Mouse (Mus musculus): ENCODE measurements at regions not wholly inside any gene's neighbourhood (a gene's known extent, or its start where the extent isn't known, plus 50 kb on each side); places are given as distances from the start of the nearest gene placed in this dataset.

- no peaks in the 10 kb centered on the region for H3K79me3 ChIP-seq (ENCODE audit: low read depth)
- no peak overlapping the region for H3ac ChIP-seq (ENCODE audit: control insufficient read depth, insufficient read length, low read depth)
- no peaks in the 10 kb centered on the region for H3K27me3 ChIP-seq (ENCODE audit: control insufficient read depth, insufficient read depth, insufficient read length)
- no peaks in the 10 kb centered on the region for H3K36me3 ChIP-seq (ENCODE audit: control insufficient read depth, insufficient read depth)
- H3K79me2 ChIP-seq (ENCODE audit: control insufficient read depth, insufficient read depth), result no peaks in the 10 kb centered on the region
- TF ChIP-seq CTCF (IDR thresholded peaks at IDR 0.05; ENCODE audit: control insufficient read depth, insufficient read depth, insufficient read length) (no peak), CEBPB (IDR thresholded peaks at IDR 0.05; ENCODE audit: low read depth) (no peak), USF1 (IDR thresholded peaks at IDR 0.05; ENCODE audit: low read depth) (no peak), FOSL1 (IDR thresholded peaks at IDR 0.05; ENCODE audit: insufficient read depth, low read length, poor library complexity, severe bottlenecking) (no peak), MYOD1 (IDR thresholded peaks at IDR 0.05; ENCODE audit: control insufficient read depth, insufficient read length, low read depth) (no peak)
- no peak overlapping the region for H3K4me3 ChIP-seq (ENCODE audit: insufficient read depth, poor library complexity, severe bottlenecking)
Observed at GRCm38 (mm10) chr3:36310642-36311267, 88.6 kb upstream of the Qrfpr start.

DNA sequence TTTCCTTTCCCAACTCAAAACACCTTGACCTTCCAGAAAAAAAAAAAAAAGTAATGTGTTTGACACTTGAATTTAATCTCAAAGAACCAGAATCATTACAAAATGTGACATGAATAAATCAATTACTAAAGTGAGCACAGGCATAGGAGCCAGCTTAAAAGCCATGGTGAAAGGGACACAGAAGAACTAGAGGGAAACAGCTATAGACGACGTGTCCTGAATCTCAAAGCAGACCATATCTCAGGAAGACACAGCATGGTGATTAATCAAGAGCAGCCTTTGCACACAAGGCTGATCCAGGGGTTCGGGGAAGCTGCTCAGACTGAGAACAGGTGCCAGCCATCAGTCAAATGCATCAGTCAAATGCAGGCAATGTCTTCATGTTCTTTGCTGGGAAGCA is 74.7 kb upstream of the Qrfpr start:
- TF ChIP-seq MYOG (IDR thresholded peaks at IDR 0.05; ENCODE audit: control insufficient read depth, extremely low read depth, insufficient read length) (no peak), MYOD1 (IDR thresholded peaks at IDR 0.05; ENCODE audit: control insufficient read depth, insufficient read length, low read depth) (peak; percentile 25), FOSL1 (IDR thresholded peaks at IDR 0.05; ENCODE audit: insufficient read depth, low read length, poor library complexity, severe bottlenecking) (no peak), CEBPB (IDR thresholded peaks at IDR 0.05; ENCODE audit: low read depth) (no peak), USF1 (IDR thresholded peaks at IDR 0.05; ENCODE audit: low read depth) (no peak), CTCF (IDR thresholded peaks at IDR 0.05; ENCODE audit: control insufficient read depth, insufficient read depth, insufficient read length) (no peak), MAX (IDR thresholded peaks at IDR 0.05) (no peak)
- H3K4me3 ChIP-seq (ENCODE audit: insufficient read depth, poor library complexity, severe bottlenecking), result no peak overlapping the region
- H3K79me2 ChIP-seq (ENCODE audit: control insufficient read depth, insufficient read depth), result no peaks in the 10 kb centered on the region
- H3K36me3 ChIP-seq (ENCODE audit: control insufficient read depth, insufficient read depth), result no peaks in the 10 kb centered on the region
- H3K27me3 ChIP-seq (ENCODE audit: control insufficient read depth, insufficient read depth, insufficient read length), result no peaks in the 10 kb centered on the region
- H3K79me3 ChIP-seq (ENCODE audit: low read depth), result no peaks in the 10 kb centered on the region
- H3ac ChIP-seq (ENCODE audit: control insufficient read depth, insufficient read length, low read depth), result no peak overlapping the region

- Histone ChIP-seq H3K79me2 (ENCODE audit: control insufficient read depth, insufficient read depth) (no peaks in the 10 kb centered on the region), H3K79me3 (ENCODE audit: low read depth) (no peaks in the 10 kb centered on the region), H3K36me3 (ENCODE audit: control insufficient read depth, insufficient read depth) (no peaks in the 10 kb centered on the region), H3ac (ENCODE audit: control insufficient read depth, insufficient read length, low read depth) (no peak overlapping the region), H3K4me3 (ENCODE audit: insufficient read depth, poor library complexity, severe bottlenecking) (no peak overlapping the region), H3K27me3 (ENCODE audit: control insufficient read depth, insufficient read depth, insufficient read length) (no peaks in the 10 kb centered on the region)
- no peak for TF ChIP-seq MAX (IDR thresholded peaks at IDR 0.05)
- no peak for TF ChIP-seq MYOG (IDR thresholded peaks at IDR 0.05; ENCODE audit: control insufficient read depth, extremely low read depth, insufficient read length)
- no peak for TF ChIP-seq MYOD1 (IDR thresholded peaks at IDR 0.05; ENCODE audit: control insufficient read depth, insufficient read length, low read depth)
- no peak for TF ChIP-seq CEBPB (IDR thresholded peaks at IDR 0.05; ENCODE audit: low read depth)
- TF ChIP-seq FOSL1 (IDR thresholded peaks at IDR 0.05; ENCODE audit: insufficient read depth, low read length, poor library complexity, severe bottlenecking), result no peak
- TF ChIP-seq CTCF (IDR thresholded peaks at IDR 0.05; ENCODE audit: control insufficient read depth, insufficient read depth, insufficient read length), result no peak
- TF ChIP-seq USF1 (IDR thresholded peaks at IDR 0.05; ENCODE audit: low read depth), result no peak
Observed at GRCm38 (mm10) chr3:36291971-36292370, 69.9 kb upstream of the Qrfpr start.

GRCm38 (mm10) chr3:36284066-36284465 is 62.0 kb upstream of the Qrfpr start:
- no peaks in the 10 kb centered on the region for H3K27me3 ChIP-seq (ENCODE audit: control insufficient read depth, insufficient read depth, insufficient read length)
- no peaks in the 10 kb centered on the region for H3K79me2 ChIP-seq (ENCODE audit: control insufficient read depth, insufficient read depth)
- no peaks in the 10 kb centered on the region for H3K79me3 ChIP-seq (ENCODE audit: low read depth)
- H3K36me3 ChIP-seq (ENCODE audit: control insufficient read depth, insufficient read depth), result no peaks in the 10 kb centered on the region
- H3K4me3 ChIP-seq (ENCODE audit: insufficient read depth, poor library complexity, severe bottlenecking), result no peak overlapping the region
- TF ChIP-seq CTCF (IDR thresholded peaks at IDR 0.05; ENCODE audit: control insufficient read depth, insufficient read depth, insufficient read length), result no peak
- TF ChIP-seq FOSL1 (IDR thresholded peaks at IDR 0.05; ENCODE audit: insufficient read depth, low read length, poor library complexity, severe bottlenecking), result no peak
- no peak for TF ChIP-seq MYOG (IDR thresholded peaks at IDR 0.05; ENCODE audit: control insufficient read depth, extremely low read depth, insufficient read length)
- no peak for TF ChIP-seq MYOD1 (IDR thresholded peaks at IDR 0.05; ENCODE audit: control insufficient read depth, insufficient read length, low read depth)
- no peak for TF ChIP-seq MAX (IDR thresholded peaks at IDR 0.05)
- no peak for TF ChIP-seq CEBPB (IDR thresholded peaks at IDR 0.05; ENCODE audit: low read depth)
- TF ChIP-seq USF1 (IDR thresholded peaks at IDR 0.05; ENCODE audit: low read depth), result no peak
- no peak overlapping the region for H3ac ChIP-seq (ENCODE audit: control insufficient read depth, insufficient read length, low read depth)

- Histone ChIP-seq H3K36me3 (ENCODE audit: control insufficient read depth, insufficient read depth) (no peaks in the 10 kb centered on the region), H3K4me3 (ENCODE audit: insufficient read depth, poor library complexity, severe bottlenecking) (no peak overlapping the region), H3K27me3 (ENCODE audit: control insufficient read depth, insufficient read depth, insufficient read length) (no peaks in the 10 kb centered on the region), H3K79me3 (ENCODE audit: low read depth) (no peaks in the 10 kb centered on the region), H3K79me2 (ENCODE audit: control insufficient read depth, insufficient read depth) (no peaks in the 10 kb centered on the region), H3ac (ENCODE audit: control insufficient read depth, insufficient read length, low read depth) (no peak overlapping the region)
- TF ChIP-seq FOSL1 (IDR thresholded peaks at IDR 0.05; ENCODE audit: insufficient read depth, low read length, poor library complexity, severe bottlenecking) (no peak), MYOD1 (IDR thresholded peaks at IDR 0.05; ENCODE audit: control insufficient read depth, insufficient read length, low read depth) (no peak), CTCF (IDR thresholded peaks at IDR 0.05; ENCODE audit: control insufficient read depth, insufficient read depth, insufficient read length) (no peak), CEBPB (IDR thresholded peaks at IDR 0.05; ENCODE audit: low read depth) (no peak), MYOG (IDR thresholded peaks at IDR 0.05; ENCODE audit: control insufficient read depth, extremely low read depth, insufficient read length) (no peak), MAX (IDR thresholded peaks at IDR 0.05) (no peak), USF1 (IDR thresholded peaks at IDR 0.05; ENCODE audit: low read depth) (no peak)
Observed at GRCm38 (mm10) chr3:36275502-36275901, 53.4 kb upstream of the Qrfpr start.

Data from C2C12 (cell line).